Mouse (Mus musculus) urinary bladder, postnatal 0 days (tissue): ENCODE data around the gene Gapdhs. TPM values are rescaled to one million over a fixed set of nuclear protein-coding genes. Genes with fewer than 3 reads are reported as not detected.

Source experiments
- polyA plus RNA-seq: library from polyadenylated mRNA; unstranded; fragments of >200 nt; fragmentation: Nextera tagmentation; extraction: Ambion mirVana; gene quantifications from 2 replicates; pipeline ENCODE4 v1.2.1, GENCODE M21; 2015

Gene Gapdhs
- 0.12 TPM in 1 of 2 replicates, not detected in the other for polyA plus RNA-seq

DNA sequence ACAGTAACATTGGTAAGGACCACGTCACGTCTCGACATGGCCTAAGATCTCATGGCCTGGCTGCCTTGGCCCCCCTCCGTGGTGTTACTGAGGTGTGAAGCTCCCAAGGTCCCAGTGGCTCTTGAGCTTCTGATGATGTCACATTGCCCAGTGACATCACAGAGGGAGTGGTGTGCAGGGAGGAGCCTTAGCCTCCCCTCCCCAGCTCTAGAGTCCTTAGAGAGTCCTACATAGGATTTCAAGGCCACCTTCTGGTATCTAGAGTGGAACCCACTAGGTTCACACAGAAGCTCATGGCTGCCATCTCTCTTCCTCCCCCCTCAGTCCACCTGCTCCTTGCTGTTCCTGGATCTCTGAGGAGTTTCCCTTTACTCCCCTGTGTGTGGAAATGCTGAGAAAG lies at the start of gene Gapdhs:
Gapdhs (minus strand) TSS at position 65 of the 400 bp plus-strand sequence.

DNA sequence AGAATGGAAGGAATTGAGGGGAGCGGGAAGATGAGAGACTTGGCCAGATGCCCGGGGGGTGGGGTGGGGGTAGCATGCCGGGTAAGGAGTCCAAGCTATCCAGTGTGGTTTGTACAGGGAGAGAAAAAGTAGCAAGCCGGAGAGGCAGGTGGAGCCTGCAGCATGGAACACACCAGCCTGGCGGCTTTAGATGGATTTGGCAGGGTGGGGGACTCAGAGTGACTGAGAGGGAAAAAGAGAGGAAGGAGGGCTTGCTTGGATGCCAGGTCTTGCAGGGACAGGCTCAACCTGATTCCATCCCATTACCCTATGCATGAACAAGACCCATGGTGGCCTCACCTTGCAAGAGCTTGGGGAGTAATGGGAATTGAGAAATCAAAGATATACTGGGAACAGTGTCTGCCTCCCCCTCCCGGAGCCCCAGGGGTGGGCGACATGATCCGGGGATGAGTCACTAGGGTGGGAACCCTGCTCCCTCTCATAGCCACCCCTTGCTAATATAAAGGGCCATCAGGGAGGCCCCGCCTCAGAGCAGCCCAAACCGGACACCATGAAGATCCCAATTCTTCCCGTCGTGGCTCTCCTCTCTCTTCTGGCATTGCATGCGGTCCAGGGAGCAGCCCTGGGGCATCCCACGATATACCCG lies 44.0 kb upstream of the Gapdhs start, which contains the start of gene Krtdap:
Krtdap (plus strand) TSS at position 520 of the 646 bp plus-strand sequence.

DNA sequence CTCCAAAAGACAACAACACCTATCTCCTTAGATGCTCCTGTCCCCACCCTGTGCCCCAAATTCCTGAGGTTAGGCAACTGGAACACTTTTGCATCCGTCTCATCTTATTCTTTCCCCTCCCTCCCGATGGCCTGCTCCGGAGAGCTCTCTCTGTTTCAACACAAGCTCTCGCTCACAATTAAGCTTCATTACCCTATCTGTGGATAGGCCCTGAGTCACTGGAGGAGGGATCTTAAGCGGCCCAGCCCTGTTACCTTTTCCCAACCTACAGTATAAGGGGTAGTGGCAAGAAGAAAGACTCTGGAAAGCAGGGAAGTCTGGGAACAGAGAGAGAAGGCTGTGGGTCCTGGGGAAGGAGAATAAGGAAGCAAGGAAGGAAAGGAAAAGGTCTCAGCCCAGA lies 20.0 kb upstream of the Gapdhs start, which contains the start of gene Dmkn:
Dmkn (plus strand) TSS at position 301 of the 400 bp plus-strand sequence.

DNA sequence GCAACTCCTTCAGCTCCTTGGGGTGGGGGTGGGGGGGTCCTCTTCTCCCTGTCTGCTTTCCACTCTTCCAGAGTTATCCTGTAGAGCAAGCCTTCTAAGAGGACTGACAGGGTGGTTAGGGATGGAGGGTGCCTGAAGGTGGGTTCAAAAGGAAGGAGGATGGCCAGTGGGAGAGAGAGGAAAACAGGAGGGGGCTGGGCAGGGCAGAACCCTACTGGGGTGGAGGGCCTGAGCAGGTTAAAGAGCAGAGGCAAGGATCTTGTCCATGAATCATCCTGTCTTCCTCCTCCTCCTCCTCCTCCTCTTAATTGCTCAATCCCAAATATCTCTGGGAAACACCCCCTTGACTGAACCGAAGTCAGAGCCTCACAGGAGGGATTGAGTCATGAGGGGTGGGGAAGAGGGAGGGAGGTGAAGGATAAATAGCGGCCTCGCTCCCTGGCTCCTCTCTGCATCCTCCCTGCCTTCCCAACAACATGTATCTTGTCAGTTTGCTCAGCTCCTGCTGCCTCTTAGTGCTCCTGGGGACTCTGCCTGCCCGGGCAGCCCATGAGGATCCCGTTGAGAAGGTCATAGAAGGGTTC lies 7.7 kb upstream of the Gapdhs start, which contains the start of gene Sbsn:
Sbsn (plus strand) TSS at position 386 of the 584 bp plus-strand sequence.

DNA sequence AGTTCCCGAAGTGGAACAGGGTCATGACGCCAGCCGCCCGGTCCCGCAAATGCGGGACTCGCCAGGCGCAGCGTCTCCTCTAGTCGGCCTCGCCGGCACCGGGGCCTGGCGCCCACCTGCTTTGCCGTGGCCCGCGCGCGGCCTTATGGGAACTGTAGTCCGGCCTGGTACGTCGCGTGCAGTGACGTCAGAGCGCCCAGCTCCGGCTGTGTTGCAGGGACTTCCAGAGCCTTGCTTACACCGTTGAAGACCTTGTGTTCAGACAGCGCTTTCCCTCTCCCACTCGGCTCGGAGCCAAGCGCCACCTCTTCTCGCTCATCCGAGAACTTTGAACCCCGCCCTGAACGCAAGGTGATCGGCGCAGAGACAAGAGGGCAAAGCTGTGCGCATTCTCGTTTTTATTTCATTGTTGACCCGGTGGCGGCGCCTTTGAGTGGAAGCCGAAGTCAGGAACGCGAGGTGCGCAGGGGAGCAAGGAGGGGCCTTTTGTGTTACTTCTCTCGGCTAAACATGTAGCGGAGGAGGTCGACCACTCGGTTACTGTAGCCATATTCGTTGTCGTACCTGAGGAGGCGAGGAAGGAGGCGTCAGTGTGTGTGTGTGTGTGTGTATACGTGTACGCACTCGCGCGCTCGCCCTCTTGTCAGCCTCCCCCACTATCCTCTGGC lies 14.0 kb downstream of the Gapdhs start, which contains the start of gene Tmem147:
Tmem147 (minus strand) TSS at position 145 of the 668 bp plus-strand sequence.

DNA sequence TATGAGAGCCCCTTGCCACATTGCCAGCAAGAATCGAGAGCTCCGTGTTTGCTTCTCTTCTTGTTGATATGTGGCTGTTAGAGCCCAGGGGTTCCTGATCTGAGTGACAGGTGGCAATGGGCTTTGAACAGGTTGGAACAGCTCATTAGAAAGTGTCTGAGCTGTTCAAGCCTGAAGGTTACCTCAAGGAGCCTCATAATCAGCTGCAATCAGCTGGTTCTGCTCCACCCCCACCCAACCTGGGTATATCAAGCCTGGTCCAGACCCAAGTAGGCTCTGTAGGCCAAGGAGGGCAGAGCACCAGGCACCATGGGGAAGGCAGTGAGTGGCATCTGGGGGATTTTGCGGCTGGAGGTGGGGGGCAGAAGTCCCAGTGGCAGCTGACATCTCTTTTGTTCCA lies 31.5 kb downstream of the Gapdhs start, which contains the start of gene Atp4a:
Atp4a (plus strand) TSS at position 268 of the 400 bp plus-strand sequence.

DNA sequence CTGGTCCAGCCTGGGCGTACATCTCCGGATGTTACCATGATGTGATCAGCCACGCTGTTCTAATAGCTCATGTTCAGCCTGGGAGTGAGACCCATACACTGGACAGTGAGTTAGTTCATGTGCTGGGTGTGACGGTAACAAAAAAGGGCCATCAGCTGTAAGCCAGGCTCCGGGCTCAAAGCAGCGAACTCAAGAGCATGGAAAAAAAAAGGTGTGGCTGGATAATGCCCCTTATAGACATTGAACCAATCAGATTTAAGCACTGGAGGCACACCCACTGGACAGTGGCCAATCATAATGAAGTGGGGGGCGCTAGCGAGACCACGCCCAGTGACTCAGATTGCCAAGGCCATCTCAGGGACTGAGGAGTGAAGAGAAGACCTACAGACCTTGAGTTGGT lies 44.9 kb downstream of the Gapdhs start, which contains the start of gene 2200002J24Rik:
2200002J24Rik (plus strand) TSS at position 338 of the 400 bp plus-strand sequence.

Other genes with a start within 250 kb of the Gapdhs start
- 2.5 and 2.6 TPM in 2 replicates for gene Arhgap33, start 208.6 kb downstream of the Gapdhs start, polyA plus RNA-seq
- gene Hspb6, start 191.5 kb downstream of the Gapdhs start, polyA plus RNA-seq: 391 and 404 TPM in 2 replicates
- 3.2 and 3.9 TPM in 2 replicates for gene Proser3, start 191.4 kb downstream of the Gapdhs start, polyA plus RNA-seq
- gene Lin37, start 183.8 kb downstream of the Gapdhs start, polyA plus RNA-seq: 21.1 and 25.6 TPM in 2 replicates
- gene U2af1l4, start 180.4 kb downstream of the Gapdhs start, polyA plus RNA-seq: 69.5 and 73.2 TPM in 2 replicates
- 2.7 and 2.8 TPM in 2 replicates for gene Gm49396, start 180.3 kb downstream of the Gapdhs start, polyA plus RNA-seq
- gene Psenen, start 180.1 kb downstream of the Gapdhs start, polyA plus RNA-seq: 114 and 127 TPM in 2 replicates
- 1.1 and 1.6 TPM in 2 replicates for gene Igflr1, start 178.3 kb downstream of the Gapdhs start, polyA plus RNA-seq
- 4.8 TPM in 2 replicates for gene Kmt2b, start 155.0 kb downstream of the Gapdhs start, polyA plus RNA-seq
- gene Zbtb32, start 144.8 kb downstream of the Gapdhs start, polyA plus RNA-seq: 2.4 and 3.5 TPM in 2 replicates
- 1,486 and 1,535 TPM in 2 replicates for gene Upk1a, start 130.8 kb downstream of the Gapdhs start, polyA plus RNA-seq
- gene Cox6b1, start 117.5 kb downstream of the Gapdhs start, polyA plus RNA-seq: 1,042 and 1,083 TPM in 2 replicates
- not detected in 2 replicates for gene Etv2, start 107.8 kb downstream of the Gapdhs start, polyA plus RNA-seq
- gene Rbm42, start 93.4 kb downstream of the Gapdhs start, polyA plus RNA-seq: 87.7 and 91.8 TPM in 2 replicates
- 10.3 and 11.1 TPM in 2 replicates for gene Haus5, start 78.7 kb downstream of the Gapdhs start, polyA plus RNA-seq
- gene Pmis2, start 72.1 kb downstream of the Gapdhs start, polyA plus RNA-seq: not detected in 2 replicates
- gene 2200002J24Rik, start 44.8 kb downstream of the Gapdhs start, polyA plus RNA-seq: 0.39 TPM in 1 of 2 replicates, not detected in the other
- 0.13 and 0.69 TPM in 2 replicates for gene Atp4a, start 31.5 kb downstream of the Gapdhs start, polyA plus RNA-seq
- gene Tmem147, start 14.1 kb downstream of the Gapdhs start, polyA plus RNA-seq: 155 and 184 TPM in 2 replicates
- gene Sbsn, start 7.8 kb upstream of the Gapdhs start, polyA plus RNA-seq: 13.6 and 17.0 TPM in 2 replicates
- gene Dmkn, start 20.1 kb upstream of the Gapdhs start, polyA plus RNA-seq: 97.2 and 160 TPM in 2 replicates
- 135 and 161 TPM in 2 replicates for gene Krtdap, start 44.2 kb upstream of the Gapdhs start, polyA plus RNA-seq
- gene Ffar2, start 80.1 kb upstream of the Gapdhs start, polyA plus RNA-seq: not detected in 2 replicates
- not detected in 2 replicates for gene Ffar3, start 112.5 kb upstream of the Gapdhs start, polyA plus RNA-seq
- not detected in 2 replicates for gene Ffar1, start 117.9 kb upstream of the Gapdhs start, polyA plus RNA-seq
- gene Cd22, start 136.7 kb upstream of the Gapdhs start, polyA plus RNA-seq: 0.11 TPM in 1 of 2 replicates, not detected in the other
- gene Mag, start 171.2 kb upstream of the Gapdhs start, polyA plus RNA-seq: 0.31 and 0.47 TPM in 2 replicates
- not detected in 2 replicates for gene Hamp2, start 181.0 kb upstream of the Gapdhs start, polyA plus RNA-seq
- gene Hamp, start 200.4 kb upstream of the Gapdhs start, polyA plus RNA-seq: not detected in 2 replicates
- gene Usf2, start 213.1 kb upstream of the Gapdhs start, polyA plus RNA-seq: 10.2 and 11.0 TPM in 2 replicates
- 43.7 and 44.9 TPM in 2 replicates for gene Lsr, start 229.8 kb upstream of the Gapdhs start, polyA plus RNA-seq
- gene Fam187b, start 230.1 kb upstream of the Gapdhs start, polyA plus RNA-seq: 4.2 and 4.5 TPM in 2 replicates